Mouse (Mus musculus): ENCODE measurements around the gene Grik3. TPM values are rescaled to one million over a fixed set of nuclear protein-coding genes. Genes with fewer than 3 reads are reported as not detected.

The Grik3 gene
- polyA plus RNA-seq, 1 experiment: not detected

DNA sequence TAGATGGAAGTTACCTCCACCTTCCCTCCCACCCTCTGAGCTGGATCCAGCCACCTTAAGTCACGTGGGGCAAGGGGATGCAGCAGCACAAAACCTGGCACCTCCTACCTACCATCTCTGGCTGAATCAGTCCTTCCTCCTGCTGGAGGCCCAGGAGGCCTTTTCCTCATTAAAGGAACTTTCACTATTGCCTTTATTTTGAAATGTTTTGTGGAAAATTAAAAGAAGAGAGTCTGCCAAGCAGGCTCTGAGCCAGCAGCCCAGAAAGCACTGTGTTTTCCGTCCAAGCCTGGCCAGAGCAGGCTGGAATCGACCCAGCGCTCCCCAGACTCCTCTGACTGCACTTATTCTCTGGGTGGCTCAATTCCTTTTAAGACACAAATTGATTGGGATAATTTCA, 139.0 kb downstream of the Grik3 start:
- no peak overlapping the region for H3K4me2 ChIP-seq (ENCODE audit: low read depth)
- no peaks in the 10 kb centered on the region for H3K27me3 ChIP-seq (ENCODE audit: control insufficient read depth, insufficient read depth, insufficient read length)
- no peaks in the 10 kb centered on the region for H3K79me2 ChIP-seq (ENCODE audit: control insufficient read depth, insufficient read depth)
- no peaks in the 10 kb centered on the region for H3K36me3 ChIP-seq (ENCODE audit: control insufficient read depth, insufficient read depth)
- no peak overlapping the region for H3K4me3 ChIP-seq
- H3ac ChIP-seq (ENCODE audit: control insufficient read depth, insufficient read length): no peak overlapping the region
- no peak for TF ChIP-seq POLR2AphosphoS2 (IDR thresholded peaks at IDR 0.05; ENCODE audit: insufficient read length, low read depth)
- TF ChIP-seq MYOD1 (IDR thresholded peaks at IDR 0.05; ENCODE audit: control insufficient read depth in 1 of 3, insufficient read length in 2 of 3, low read depth in 2 of 3): no peak
- TF ChIP-seq REST (IDR thresholded peaks at IDR 0.05; ENCODE audit: insufficient read depth, insufficient read length): no peak
- TF ChIP-seq E2F4 (IDR thresholded peaks at IDR 0.05; ENCODE audit: insufficient read depth): no peak
- no peak for TF ChIP-seq USF1 (IDR thresholded peaks at IDR 0.05; ENCODE audit: low read depth)
- TF ChIP-seq TCF3 (IDR thresholded peaks at IDR 0.05; ENCODE audit: insufficient read length, low read depth): no peak
- no peak for TF ChIP-seq TCF12 (IDR thresholded peaks at IDR 0.05; ENCODE audit: insufficient read depth, poor library complexity, severe bottlenecking)
- no peak for TF ChIP-seq SRF (IDR thresholded peaks at IDR 0.05; ENCODE audit: control insufficient read depth, insufficient read length, low read depth)
- no peak for TF ChIP-seq MYOG (IDR thresholded peaks at IDR 0.05; ENCODE audit: control insufficient read depth in 1 of 3, insufficient read depth in 1 of 3, insufficient read length in 2 of 3, low read depth in 2 of 3)
- no peak for TF ChIP-seq CEBPB (IDR thresholded peaks at IDR 0.05; ENCODE audit: insufficient read depth, poor library complexity, severe bottlenecking)
- no peak for TF ChIP-seq MAX (IDR thresholded peaks at IDR 0.05; ENCODE audit: low read depth)
- TF ChIP-seq POLR2A (IDR thresholded peaks at IDR 0.05; ENCODE audit: insufficient read length, low read depth): no peak

DNA sequence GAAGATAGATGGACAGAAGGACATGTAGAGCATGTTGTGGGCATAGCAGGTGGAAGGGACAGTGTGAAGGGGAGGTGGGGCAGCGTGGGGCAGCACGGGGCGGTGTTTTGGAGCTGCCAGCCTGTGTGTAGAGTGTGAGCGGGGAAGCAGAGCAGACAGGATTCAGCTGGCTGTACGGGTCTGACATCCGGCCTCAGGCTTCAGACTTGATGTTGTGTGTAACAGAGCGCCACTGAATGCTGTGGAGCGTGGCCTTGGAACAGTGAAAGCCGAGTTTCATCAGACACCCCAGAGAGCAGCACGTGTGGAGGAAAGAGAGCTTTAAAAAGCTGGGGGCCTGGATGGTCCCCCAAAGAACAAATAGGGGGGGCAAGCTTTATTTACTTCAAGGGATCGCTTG, 144.5 kb downstream of the Grik3 start:
- Histone ChIP-seq H3K27me3 (ENCODE audit: control insufficient read depth, insufficient read depth, insufficient read length) (no peaks in the 10 kb centered on the region), H3K36me3 (ENCODE audit: control insufficient read depth, insufficient read depth) (no peaks in the 10 kb centered on the region), H3ac (ENCODE audit: control insufficient read depth, insufficient read length) (no peak overlapping the region), H3K79me2 (ENCODE audit: control insufficient read depth, insufficient read depth) (no peaks in the 10 kb centered on the region), H3K4me3 (no peak overlapping the region), H3K4me2 (ENCODE audit: low read depth) (no peak overlapping the region)
- TF ChIP-seq SRF (IDR thresholded peaks at IDR 0.05; ENCODE audit: control insufficient read depth, insufficient read length, low read depth) (no peak), MYOD1 (IDR thresholded peaks at IDR 0.05; ENCODE audit: control insufficient read depth in 1 of 3, insufficient read length in 2 of 3, low read depth in 2 of 3) (no peak), CEBPB (IDR thresholded peaks at IDR 0.05; ENCODE audit: insufficient read depth, poor library complexity, severe bottlenecking) (no peak), TCF3 (IDR thresholded peaks at IDR 0.05; ENCODE audit: insufficient read length, low read depth) (no peak), MAX (IDR thresholded peaks at IDR 0.05; ENCODE audit: low read depth) (no peak), TCF12 (IDR thresholded peaks at IDR 0.05; ENCODE audit: insufficient read depth, poor library complexity, severe bottlenecking) (no peak), USF1 (IDR thresholded peaks at IDR 0.05; ENCODE audit: low read depth) (no peak)

DNA sequence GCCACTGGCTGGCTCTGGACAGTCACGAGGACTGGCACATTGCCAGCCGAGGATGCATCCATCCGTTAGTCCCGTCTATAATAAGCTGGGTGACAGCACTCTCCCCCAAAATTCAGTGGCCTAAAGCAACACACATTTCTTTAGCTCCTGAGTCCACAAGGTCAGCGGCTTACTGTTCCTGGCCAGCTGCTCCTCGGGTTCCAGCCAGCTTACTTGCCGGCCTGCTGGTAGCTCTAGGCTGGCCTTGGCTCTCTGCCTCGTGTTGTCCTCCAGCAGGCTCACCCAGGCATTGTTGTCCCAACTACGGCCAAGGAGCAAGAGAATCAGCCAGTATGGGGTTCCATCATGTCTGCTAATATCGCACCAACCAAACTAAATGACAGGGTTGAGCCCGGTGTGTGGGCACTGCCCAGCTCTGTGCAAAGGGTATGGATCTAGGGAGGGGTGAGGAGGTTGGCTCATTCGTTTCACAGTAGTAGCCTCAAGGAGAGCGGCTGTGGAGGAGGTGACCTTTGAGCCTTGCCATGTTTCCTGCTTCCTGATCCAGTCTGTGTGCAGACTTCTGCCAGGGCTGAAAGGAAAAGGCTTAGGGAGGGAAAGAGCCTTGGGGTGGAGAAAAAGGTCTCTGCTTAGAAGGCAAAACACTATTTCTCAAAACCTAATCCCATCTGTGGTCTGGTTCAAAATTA, 146.3 kb downstream of the Grik3 start:
- Histone ChIP-seq H3K4me3 (no peak overlapping the region), H3K79me2 (ENCODE audit: control insufficient read depth, insufficient read depth) (no peaks in the 10 kb centered on the region), H3K4me2 (ENCODE audit: low read depth) (no peak overlapping the region), H3K27me3 (ENCODE audit: control insufficient read depth, insufficient read depth, insufficient read length) (no peaks in the 10 kb centered on the region), H3ac (ENCODE audit: control insufficient read depth, insufficient read length) (no peak overlapping the region), H3K36me3 (ENCODE audit: control insufficient read depth, insufficient read depth) (no peaks in the 10 kb centered on the region)
- no peak for TF ChIP-seq MAX (IDR thresholded peaks at IDR 0.05; ENCODE audit: low read depth)
- no peak for TF ChIP-seq E2F4 (IDR thresholded peaks at IDR 0.05; ENCODE audit: insufficient read depth)
- no peak for TF ChIP-seq CEBPB (IDR thresholded peaks at IDR 0.05; ENCODE audit: insufficient read depth, poor library complexity, severe bottlenecking)
- TF ChIP-seq USF1 (IDR thresholded peaks at IDR 0.05; ENCODE audit: low read depth): no peak
- no peak for TF ChIP-seq MYOD1 (IDR thresholded peaks at IDR 0.05; ENCODE audit: control insufficient read depth in 1 of 3, insufficient read length in 2 of 3, low read depth in 2 of 3)
- no peak for TF ChIP-seq TCF12 (IDR thresholded peaks at IDR 0.05; ENCODE audit: insufficient read depth, poor library complexity, severe bottlenecking)
- TF ChIP-seq SRF (IDR thresholded peaks at IDR 0.05; ENCODE audit: control insufficient read depth, insufficient read length, low read depth): no peak
- no peak for TF ChIP-seq MYOG (IDR thresholded peaks at IDR 0.05; ENCODE audit: control insufficient read depth in 1 of 3, insufficient read depth in 1 of 3, insufficient read length in 2 of 3, low read depth in 2 of 3)
- no peak for TF ChIP-seq POLR2A (IDR thresholded peaks at IDR 0.05; ENCODE audit: insufficient read length, low read depth)
- no peak for TF ChIP-seq REST (IDR thresholded peaks at IDR 0.05; ENCODE audit: insufficient read depth, insufficient read length)
- no peak for TF ChIP-seq POLR2AphosphoS2 (IDR thresholded peaks at IDR 0.05; ENCODE audit: insufficient read length, low read depth)

DNA sequence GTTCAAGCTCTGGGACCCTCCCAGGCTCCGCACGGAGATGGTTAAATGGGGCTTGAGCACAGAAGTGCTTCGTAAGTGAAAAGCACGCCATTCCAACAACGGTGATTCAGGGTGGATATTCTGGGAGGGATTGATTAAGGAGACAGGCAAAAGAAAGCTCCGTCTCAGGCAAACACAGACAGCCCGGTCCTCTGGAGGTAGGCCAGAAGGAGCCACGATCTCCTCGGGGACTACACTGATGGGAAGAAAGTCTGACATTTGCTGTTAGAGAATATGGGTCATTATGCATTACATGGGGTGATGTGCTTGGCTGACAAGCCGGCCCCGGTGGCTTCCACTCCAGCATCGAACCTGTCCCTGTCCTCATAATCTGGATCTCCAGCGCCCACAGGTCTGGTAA, 146.9 kb downstream of the Grik3 start:
- Histone ChIP-seq H3K27me3 (ENCODE audit: control insufficient read depth, insufficient read depth, insufficient read length) (no peaks in the 10 kb centered on the region), H3K36me3 (ENCODE audit: control insufficient read depth, insufficient read depth) (no peaks in the 10 kb centered on the region), H3K4me2 (ENCODE audit: low read depth) (no peak overlapping the region), H3ac (ENCODE audit: control insufficient read depth, insufficient read length) (no peak overlapping the region), H3K4me3 (no peak overlapping the region), H3K79me2 (ENCODE audit: control insufficient read depth, insufficient read depth) (no peaks in the 10 kb centered on the region)
- TF ChIP-seq SRF (IDR thresholded peaks at IDR 0.05; ENCODE audit: control insufficient read depth, insufficient read length, low read depth): no peak

DNA sequence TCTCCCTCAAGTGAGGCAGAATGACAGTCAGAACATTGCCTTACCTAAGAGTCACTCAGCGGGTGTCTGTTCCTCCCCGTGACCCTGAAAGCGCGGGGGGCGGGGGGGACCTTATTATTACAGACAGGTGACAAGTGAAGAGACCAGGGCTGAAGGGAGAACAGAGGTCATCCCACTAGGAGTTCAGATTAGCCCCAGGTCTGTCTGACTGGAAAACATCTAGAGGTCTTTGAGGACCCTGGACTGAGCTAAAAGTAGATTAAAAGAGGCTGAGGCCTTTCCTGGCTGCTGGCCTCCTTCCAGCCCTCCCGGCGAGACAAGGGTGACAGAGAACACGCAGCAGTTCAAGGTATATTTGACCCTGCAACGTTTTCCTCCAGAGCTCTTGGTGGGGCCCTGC, 150.0 kb downstream of the Grik3 start:
- TF ChIP-seq MYOD1 (IDR thresholded peaks at IDR 0.05; ENCODE audit: control insufficient read depth in 1 of 3, insufficient read length in 2 of 3, low read depth in 2 of 3): no peak
- TF ChIP-seq POLR2A (IDR thresholded peaks at IDR 0.05; ENCODE audit: insufficient read length, low read depth): no peak
- TF ChIP-seq E2F4 (IDR thresholded peaks at IDR 0.05; ENCODE audit: insufficient read depth): no peak
- TF ChIP-seq CEBPB (IDR thresholded peaks at IDR 0.05; ENCODE audit: insufficient read depth, poor library complexity, severe bottlenecking): no peak
- no peak for TF ChIP-seq USF1 (IDR thresholded peaks at IDR 0.05; ENCODE audit: low read depth)
- no peak for TF ChIP-seq POLR2AphosphoS2 (IDR thresholded peaks at IDR 0.05; ENCODE audit: insufficient read length, low read depth)
- no peak for TF ChIP-seq MAX (IDR thresholded peaks at IDR 0.05; ENCODE audit: low read depth)
- Histone ChIP-seq H3K4me3 (no peak overlapping the region), H3K27me3 (ENCODE audit: control insufficient read depth, insufficient read depth, insufficient read length) (no peaks in the 10 kb centered on the region), H3K4me2 (ENCODE audit: low read depth) (no peak overlapping the region), H3ac (ENCODE audit: control insufficient read depth, insufficient read length) (no peak overlapping the region), H3K79me2 (ENCODE audit: control insufficient read depth, insufficient read depth) (no peaks in the 10 kb centered on the region), H3K36me3 (ENCODE audit: control insufficient read depth, insufficient read depth) (no peaks in the 10 kb centered on the region)
